Mouse (Mus musculus) lung, adult 10 weeks (tissue): ENCODE results near the gene Vstm2b. TPM values are rescaled to one million over a fixed set of nuclear protein-coding genes. Genes with fewer than 3 reads are reported as not detected.

ENCODE experiments used
- polyA plus RNA-seq: library from polyadenylated mRNA; stranded (reverse); fragments of 350-450 nt; fragmentation: Illumina TruSeq; extraction: RNeasy Lipid Tissue Mini Kit (QIAGEN cat#74804); gene quantifications from one replicate; pipeline ENCODE4 v1.2.3, GENCODE M21; 2014; ENCODE audit warnings: low read depth, low replicate concordance; ENCODE audit not compliant: insufficient read depth

Vstm2b gene
- 0.85 TPM for polyA plus RNA-seq

DNA sequence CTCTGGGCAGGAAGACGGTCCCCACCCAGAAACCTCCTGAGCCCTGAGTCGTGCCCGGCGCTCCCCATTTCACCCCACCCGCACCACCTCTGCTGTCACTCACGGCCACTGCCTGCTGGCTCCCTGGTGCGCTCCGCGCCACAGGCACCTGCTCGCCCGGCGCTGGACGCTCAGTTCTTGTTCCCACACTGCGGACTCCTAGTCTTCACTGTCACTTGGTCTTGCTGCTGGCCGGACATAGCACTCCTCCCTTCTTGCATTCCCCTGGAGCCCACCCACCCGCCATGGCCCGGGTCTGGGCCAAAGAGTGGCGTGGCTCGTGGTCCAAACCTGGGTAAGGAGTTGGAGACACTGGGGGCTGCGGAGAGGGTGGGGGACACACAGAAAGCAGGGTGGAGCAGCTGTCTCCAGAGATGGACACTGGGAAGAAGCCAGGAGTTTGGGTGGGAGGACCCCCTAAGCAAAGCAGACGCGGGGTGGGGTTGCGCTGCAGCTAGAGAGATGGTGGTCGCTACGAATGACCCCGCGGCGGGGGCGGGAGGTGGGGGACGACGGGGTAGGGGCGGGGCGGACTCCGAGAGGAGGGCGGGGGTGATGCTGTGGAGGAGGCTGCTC is at the start of gene Vstm2b:
Vstm2b (plus strand) TSS at position 233 of the 615 bp plus-strand sequence.

Other genes with a start within 250 kb of the Vstm2b start
- not detected for gene 4930433I11Rik, start 89.2 kb downstream of the Vstm2b start, polyA plus RNA-seq
- gene Gm4884, start 134.4 kb downstream of the Vstm2b start, polyA plus RNA-seq = not detected